Mouse (Mus musculus) heart, embryonic 12.5 days (tissue): Measurements from ENCODE around the gene Sept7. TPM values are rescaled to one million over a fixed set of nuclear protein-coding genes. Genes with fewer than 3 reads are reported as not detected.
A peak's percentile ranks its signal among the peaks of the same experiment; 100 is the strongest.
"Not testable (repeated sequence)": the region's sequence is repeated elsewhere in the genome, so short reads cannot be mapped to it uniquely, and the experiment has no call there.

Experiments
- ATAC-seq: fragments of 200-750 bp; cut with Nextera tagmentation; 2 replicates; pipeline ENCODE4 v1.8.0; 2017; ENCODE audit warnings: moderate TSS enrichment, moderate library complexity; ENCODE audit not compliant: insufficient number of reproducible peaks, low FRiP score
- H3K27ac ChIP-seq: fragments of 300-500 bp; sonication (generic); 2 replicates; pipeline ENCODE4 v1.5.1; 2016; ENCODE audit warnings: mild to moderate bottlenecking, moderate library complexity; ENCODE audit not compliant: poor library complexity, severe bottlenecking
- H3K27me3 ChIP-seq: fragments of 300-500 bp; sonication (generic); replicated peaks from 2 replicates; pipeline ENCODE4 v1.6.1; 2016; ENCODE audit warnings: mild to moderate bottlenecking, moderate library complexity
- H3K36me3 ChIP-seq: fragments of 300-500 bp; sonication (generic); 2 replicates; pipeline ENCODE4 v1.6.1; 2016; ENCODE audit warnings: mild to moderate bottlenecking, moderate library complexity
- H3K4me1 ChIP-seq: fragments of 300-500 bp; sonication (generic); replicated peaks from 2 replicates; pipeline ENCODE4 v1.6.1; 2016; ENCODE audit warnings: mild to moderate bottlenecking
- H3K4me2 ChIP-seq: fragments of 300-500 bp; sonication (generic); 2 replicates; pipeline ENCODE4 v1.6.1; 2016; ENCODE audit warnings: mild to moderate bottlenecking, moderate library complexity
- H3K4me3 ChIP-seq: fragments of 300-500 bp; sonication (generic); 2 replicates; pipeline ENCODE4 v1.5.1; 2016; ENCODE audit warnings: mild to moderate bottlenecking
- H3K9ac ChIP-seq: fragments of 300-500 bp; sonication (generic); 2 replicates; pipeline ENCODE4 v1.6.1; 2016; ENCODE audit warnings: mild to moderate bottlenecking, moderate library complexity
- H3K9me3 ChIP-seq: fragments of 300-500 bp; sonication (generic); replicated peaks from 2 replicates; pipeline ENCODE4 v1.6.1; 2016; ENCODE audit warnings: mild to moderate bottlenecking, moderate library complexity
- WGBS: fragments of 180-500 bp; shearing (Covaris S2); methylation state at CpG from one replicate; pipeline ENCODE4 v1.1.7; 2016; 5-methylcytosine and 5-hydroxymethylcytosine counted together
- polyA plus RNA-seq: library from polyadenylated mRNA; unstranded; fragments of >200 nt; fragmentation: Nextera tagmentation; extraction: Ambion mirVana; gene quantifications from 2 replicates; pipeline ENCODE4 v1.2.1, GENCODE M21; 2016

Sept7 gene
- polyA plus RNA-seq, 1 experiment from 2014 or later = 299 TPM

- Histone ChIP-seq H3K9me3 (no peaks in the 10 kb centered on the region), H3K27ac (no peak overlapping the region), H3K4me3 (no peak overlapping the region), H3K9ac (no peak overlapping the region), H3K36me3 (no peaks in the 10 kb centered on the region), H3K4me2 (no peak overlapping the region), H3K4me1 (peaks cover 3% of the 10 kb centered on the region), H3K27me3 (no peaks in the 10 kb centered on the region)
- 73% methylated on average over 3 of the region's 3 CpGs for WGBS
- no peak for ATAC-seq
Observed at GRCm38 (mm10) chr9:25241065-25241464, 11.2 kb upstream of the Sept7 start.

DNA sequence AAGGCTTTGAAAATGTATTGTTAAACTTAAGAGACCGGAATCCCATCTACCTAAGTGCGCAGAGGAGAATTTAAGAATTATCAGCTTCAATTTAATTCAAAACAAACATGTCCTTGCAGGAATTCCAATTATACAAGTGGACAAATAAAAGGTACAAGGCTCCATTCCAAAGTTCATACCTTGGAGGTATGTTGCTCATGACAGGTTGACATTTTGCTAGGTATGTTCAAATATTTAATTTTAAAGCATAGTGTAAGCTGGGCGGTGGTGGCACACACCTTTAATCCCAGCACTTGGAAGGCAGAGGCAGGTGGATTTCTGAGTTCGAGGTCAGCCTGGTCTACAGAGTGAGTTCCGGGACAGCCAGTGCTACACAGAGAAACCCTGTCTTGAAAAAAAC lies 10.5 kb upstream of the Sept7 start:
- not testable (repeated sequence) for H3K27ac ChIP-seq, H3K27me3 ChIP-seq, H3K9ac ChIP-seq, H3K9me3 ChIP-seq, ATAC-seq, H3K36me3 ChIP-seq, H3K4me1 ChIP-seq, H3K4me3 ChIP-seq, H3K4me2 ChIP-seq
- 90% methylated on average over 5 of the region's 5 CpGs for WGBS

DNA sequence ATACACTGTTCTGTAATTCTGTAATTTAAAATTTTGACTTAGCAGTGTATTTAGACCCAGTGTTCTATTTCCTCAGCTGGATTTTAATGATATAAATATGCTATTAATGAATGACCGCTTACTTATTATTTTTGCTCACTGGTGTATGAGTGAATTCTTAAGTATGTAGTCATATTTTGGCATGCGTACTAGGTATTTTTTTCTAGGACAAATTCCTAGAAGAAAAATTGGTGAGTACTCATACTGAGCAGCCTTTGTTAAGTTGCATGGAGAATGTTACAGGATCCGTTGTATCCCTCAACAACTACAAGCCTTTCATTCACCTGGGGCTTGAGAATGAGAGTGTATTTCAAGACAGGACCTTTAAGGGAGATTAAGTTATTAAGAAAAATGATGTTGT lies 10.0 kb upstream of the Sept7 start:
- Histone ChIP-seq H3K4me3 (no peak overlapping the region), H3K9ac (no peak overlapping the region), H3K27me3 (no peaks in the 10 kb centered on the region), H3K4me1 (peaks cover 3% of the 10 kb centered on the region), H3K36me3 (no peaks in the 10 kb centered on the region), H3K27ac (no peak overlapping the region), H3K4me2 (no peak overlapping the region), H3K9me3 (no peaks in the 10 kb centered on the region)
- WGBS = 86% methylated on average over 3 of the region's 3 CpGs
- ATAC-seq = no peak

GRCm38 (mm10) chr9:25243926-25244657 lies 8.1 kb upstream of the Sept7 start:
- Histone ChIP-seq H3K4me3 (no peak overlapping the region), H3K9me3 (no peaks in the 10 kb centered on the region), H3K36me3 (no peaks in the 10 kb centered on the region), H3K27ac (no peak overlapping the region), H3K4me2 (no peak overlapping the region), H3K9ac (no peak overlapping the region), H3K27me3 (no peaks in the 10 kb centered on the region), H3K4me1 (peaks cover 3% of the 10 kb centered on the region)
- WGBS = 45% methylated on average over 4 of the region's 4 CpGs
- ATAC-seq = no peak

- Histone ChIP-seq H3K4me2 (no peak overlapping the region), H3K27me3 (no peaks in the 10 kb centered on the region), H3K36me3 (no peaks in the 10 kb centered on the region), H3K4me1 (peaks cover 5% of the 10 kb centered on the region), H3K9ac (no peak overlapping the region), H3K27ac (no peak overlapping the region), H3K4me3 (no peak overlapping the region), H3K9me3 (no peaks in the 10 kb centered on the region)
- no peak for ATAC-seq
- 75% methylated on average over 4 of the region's 4 CpGs for WGBS
Observed at GRCm38 (mm10) chr9:25245125-25245524, 7.1 kb upstream of the Sept7 start.

- no peak for ATAC-seq
- 76% methylated on average over 3 of the region's 3 CpGs for WGBS
- Histone ChIP-seq H3K9me3 (no peaks in the 10 kb centered on the region), H3K4me3 (no peak overlapping the region), H3K27ac (no peak overlapping the region), H3K4me2 (no peak overlapping the region), H3K4me1 (peaks cover 8% of the 10 kb centered on the region), H3K36me3 (no peaks in the 10 kb centered on the region), H3K9ac (no peak overlapping the region), H3K27me3 (no peaks in the 10 kb centered on the region)
Observed at GRCm38 (mm10) chr9:25246508-25246907, 5.7 kb upstream of the Sept7 start.

GRCm38 (mm10) chr9:25251174-25251573 lies 1.1 kb upstream of the Sept7 start:
- ATAC-seq = no peak
- H3K9me3 ChIP-seq = no peaks in the 10 kb centered on the region
- 8% methylated on average over 6 of the region's 6 CpGs for WGBS
- peak overlapping the region; percentile 99 for H3K9ac ChIP-seq
- H3K27ac ChIP-seq = peak overlapping the region; percentile 99
- H3K4me3 ChIP-seq = peak overlapping the region; percentile 99
- H3K4me2 ChIP-seq = peak overlapping the region; percentile 88
- H3K27me3 ChIP-seq = no peaks in the 10 kb centered on the region
- no peaks in the 10 kb centered on the region for H3K36me3 ChIP-seq
- peaks cover 14% of the 10 kb centered on the region for H3K4me1 ChIP-seq

DNA sequence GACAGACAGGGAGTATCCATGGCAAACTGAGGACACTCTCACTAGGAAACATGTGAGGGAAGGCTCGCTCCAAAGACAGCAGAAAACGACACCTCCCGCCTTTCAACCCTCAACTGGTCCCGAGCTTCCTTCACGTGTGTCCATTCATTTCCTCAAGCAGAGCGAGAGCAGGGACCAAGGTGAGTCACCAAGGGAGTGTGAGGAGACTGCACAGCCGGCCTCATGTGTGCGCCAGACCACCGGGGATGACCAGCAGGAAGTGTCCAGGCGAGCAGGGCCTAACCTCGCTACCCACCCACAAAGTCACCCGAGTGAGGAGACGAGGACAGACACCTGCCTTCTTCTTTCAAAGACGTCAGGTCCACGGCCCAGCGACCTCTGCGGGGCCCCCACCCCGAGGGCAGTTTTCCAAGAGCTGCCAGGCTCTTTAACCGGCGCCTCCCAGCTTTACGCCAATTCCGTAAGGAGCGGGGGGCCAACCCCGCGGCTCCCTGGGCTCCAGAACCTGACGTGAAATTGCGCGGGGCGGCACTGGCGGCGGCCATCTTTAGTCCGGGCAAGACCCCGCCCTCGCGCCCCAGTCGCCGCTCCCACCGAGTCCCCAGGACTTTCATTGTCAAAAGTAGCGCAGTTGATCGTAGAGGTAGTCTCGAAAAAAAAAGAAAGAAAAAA lies 492 bp upstream of the Sept7 start:
- peak; percentile 88 for ATAC-seq
- H3K27me3 ChIP-seq = no peaks in the 10 kb centered on the region
- peak overlapping the region; percentile 99 for H3K4me3 ChIP-seq
- H3K4me1 ChIP-seq = peaks cover 14% of the 10 kb centered on the region
- H3K9me3 ChIP-seq = no peaks in the 10 kb centered on the region
- peak overlapping the region; percentile 99 for H3K27ac ChIP-seq
- H3K4me2 ChIP-seq = peak overlapping the region; percentile 88
- peak overlapping the region; percentile 99 for H3K9ac ChIP-seq
- under 1% methylated on average over 41 of the region's 41 CpGs for whole genome bisulfite sequencing
- H3K36me3 ChIP-seq = no peaks in the 10 kb centered on the region

- H3K9ac ChIP-seq = peak overlapping the region; percentile 99
- H3K4me3 ChIP-seq = peak overlapping the region; percentile 99
- H3K4me2 ChIP-seq = peak overlapping the region; percentile 88
- H3K27ac ChIP-seq = peak overlapping the region; percentile 99
- H3K4me1 ChIP-seq = peaks cover 14% of the 10 kb centered on the region
- H3K9me3 ChIP-seq = no peaks in the 10 kb centered on the region
- peak; percentile 54 for ATAC-seq
- H3K36me3 ChIP-seq = no peaks in the 10 kb centered on the region
- 1% methylated on average over 69 of the region's 78 CpGs for WGBS
- no peaks in the 10 kb centered on the region for H3K27me3 ChIP-seq
Observed at GRCm38 (mm10) chr9:25252759-25253477, 679 bp downstream of the Sept7 start.

- Histone ChIP-seq H3K4me2 (peak overlapping the region; percentile 88), H3K9me3 (no peaks in the 10 kb centered on the region), H3K9ac (peak overlapping the region; percentile 99), H3K36me3 (no peaks in the 10 kb centered on the region), H3K27ac (peak overlapping the region; percentile 99), H3K4me1 (peaks cover 14% of the 10 kb centered on the region), H3K27me3 (no peaks in the 10 kb centered on the region), H3K4me3 (peak overlapping the region; percentile 99)
- ATAC-seq = no peak
- 6% methylated on average over 3 of the region's 3 CpGs for WGBS
Observed at GRCm38 (mm10) chr9:25253478-25253824, 1.2 kb downstream of the Sept7 start.

GRCm38 (mm10) chr9:25260411-25260810 lies 8.2 kb downstream of the Sept7 start:
- no peaks in the 10 kb centered on the region for H3K27me3 ChIP-seq
- H3K4me3 ChIP-seq = no peak overlapping the region
- H3K27ac ChIP-seq = no peak overlapping the region
- 77% methylated on average over 3 of the region's 3 CpGs for WGBS
- no peak for ATAC-seq
- H3K4me1 ChIP-seq = peaks cover 6% of the 10 kb centered on the region; the same call in 1 of the 2 replicates
- H3K9ac ChIP-seq = no peak overlapping the region
- no peak overlapping the region for H3K4me2 ChIP-seq
- H3K36me3 ChIP-seq = peaks cover 3% of the 10 kb centered on the region
- H3K9me3 ChIP-seq = no peaks in the 10 kb centered on the region
